Mouse (Mus musculus) hindbrain, embryonic 13.5 days (tissue): ENCODE data around the gene Ngb. TPM values are rescaled to one million over a fixed set of nuclear protein-coding genes. Genes with fewer than 3 reads are reported as not detected.

Experiments used
- ATAC-seq: fragments of 200-750 bp; cut with Nextera tagmentation; 2 replicates; pipeline ENCODE4 v1.8.0; 2017; ENCODE audit warnings: moderate TSS enrichment; ENCODE audit not compliant: low FRiP score
- H3K27ac ChIP-seq: fragments of 300-500 bp; sonication (generic); 2 replicates; pipeline ENCODE4 v1.5.1; 2015; ENCODE audit warnings: inconsistent platforms, mild to moderate bottlenecking, moderate library complexity
- H3K27me3 ChIP-seq: fragments of 300-500 bp; sonication (generic); 2 replicates; pipeline ENCODE4 v1.6.1; 2015; ENCODE audit warnings: mild to moderate bottlenecking, inconsistent platforms
- H3K36me3 ChIP-seq: fragments of 300-500 bp; sonication (generic); 2 replicates; pipeline ENCODE4 v1.6.1; 2015; ENCODE audit warnings: mild to moderate bottlenecking, inconsistent platforms
- H3K4me1 ChIP-seq: fragments of 300-500 bp; sonication (generic); replicated peaks from 2 replicates; pipeline ENCODE4 v1.6.1; 2015; ENCODE audit warnings: inconsistent platforms
- H3K4me2 ChIP-seq: fragments of 300-500 bp; sonication (generic); 2 replicates; pipeline ENCODE4 v1.6.1; 2015; ENCODE audit warnings: inconsistent platforms, mild to moderate bottlenecking, moderate library complexity
- H3K4me3 ChIP-seq: fragments of 300-500 bp; sonication (generic); 2 replicates; pipeline ENCODE4 v1.5.1; 2015; ENCODE audit warnings: mild to moderate bottlenecking, inconsistent platforms
- H3K9ac ChIP-seq: fragments of 300-500 bp; sonication (generic); 2 replicates; pipeline ENCODE4 v1.6.1; 2015; ENCODE audit warnings: mild to moderate bottlenecking, inconsistent platforms
- H3K9me3 ChIP-seq: fragments of 300-500 bp; sonication (generic); 2 replicates; pipeline ENCODE4 v1.6.1; 2016; ENCODE audit warnings: inconsistent platforms
- WGBS: fragments of 180-500 bp; shearing (Covaris S2); methylation state at CpG from one replicate; pipeline ENCODE4 v1.1.7; 2015; 5-methylcytosine and 5-hydroxymethylcytosine counted together
- polyA plus RNA-seq: library from polyadenylated mRNA; unstranded; fragments of >200 nt; fragmentation: Nextera tagmentation; extraction: Ambion mirVana; gene quantifications from 2 replicates; pipeline ENCODE4 v1.2.1, GENCODE M21; 2015

Gene Ngb
- 0.94 and 1.2 TPM in 2 replicates for polyA plus RNA-seq

- H3K9me3 ChIP-seq, result no peaks in the 10 kb centered on the region
- WGBS, result 3% methylated on average over 32 of the region's 32 CpGs
- peak within 1 kb of the TSS; percentile 68 for H3K4me2 ChIP-seq
- peak; percentile 39; the same call in 1 of the 2 replicates for ATAC-seq
- H3K9ac ChIP-seq, result peak within 1 kb of the TSS; percentile 63
- H3K4me1 ChIP-seq, result peaks cover 11% of the 10 kb centered on the region
- H3K27ac ChIP-seq, result no peak within 1 kb of the TSS
- peak within 1 kb of the TSS; percentile 40 for H3K4me3 ChIP-seq
- peaks cover 42% of the 10 kb centered on the region for H3K27me3 ChIP-seq
- H3K36me3 ChIP-seq, result no peaks in the 10 kb centered on the region
Measured at GRCm38 (mm10) chr12:87102165-87102631, at the start of gene Ngb. TSS of gene Ngb (minus strand) at chr12:87102539.

GRCm38 (mm10) chr12:87149471-87149870 lies 47.1 kb upstream of the Ngb start:
- no peak for ATAC-seq
- Histone ChIP-seq H3K27me3 (no peaks in the 10 kb centered on the region), H3K9ac (no peak overlapping the region), H3K4me3 (no peak overlapping the region), H3K27ac (no peak overlapping the region), H3K4me2 (no peak overlapping the region), H3K9me3 (no peaks in the 10 kb centered on the region), H3K4me1 (peaks cover 22% of the 10 kb centered on the region), H3K36me3 (peaks cover 8% of the 10 kb centered on the region)
- 96% methylated on average over 5 of the region's 5 CpGs for WGBS

- H3K4me1 ChIP-seq, result peaks cover 22% of the 10 kb centered on the region
- H3K9me3 ChIP-seq, result no peaks in the 10 kb centered on the region
- WGBS, result 17% methylated on average over 15 of the region's 15 CpGs
- peak overlapping the region; percentile 97 for H3K27ac ChIP-seq
- peak overlapping the region; percentile 74 for H3K4me2 ChIP-seq
- H3K4me3 ChIP-seq, result peak overlapping the region; percentile 92
- peaks cover 8% of the 10 kb centered on the region for H3K36me3 ChIP-seq
- ATAC-seq, result no peak
- H3K27me3 ChIP-seq, result no peaks in the 10 kb centered on the region
- peak overlapping the region; percentile 81 for H3K9ac ChIP-seq
Measured at GRCm38 (mm10) chr12:87148136-87148535, 45.8 kb upstream of the Ngb start.

- Histone ChIP-seq H3K4me1 (peaks cover 22% of the 10 kb centered on the region), H3K36me3 (peaks cover 8% of the 10 kb centered on the region), H3K27ac (peak within 1 kb of the TSS; percentile 97), H3K9me3 (no peaks in the 10 kb centered on the region), H3K4me2 (peak within 1 kb of the TSS; percentile 74), H3K4me3 (peak within 1 kb of the TSS; percentile 92), H3K9ac (peak within 1 kb of the TSS; percentile 81), H3K27me3 (no peaks in the 10 kb centered on the region)
- ATAC-seq, result peak; percentile 97
- under 1% methylated on average over 60 of the region's 61 CpGs for WGBS
Measured at GRCm38 (mm10) chr12:87147395-87148089, 45.2 kb upstream of the Ngb start, which contains the start of gene Pomt2. TSS of gene Pomt2 (minus strand) at chr12:87147968.

GRCm38 (mm10) chr12:87146966-87147365 lies 44.6 kb upstream of the Ngb start, which contains the start of gene Gstz1:
TSS of gene Gstz1 (plus strand) at chr12:87147165.
- Histone ChIP-seq H3K27ac (peak within 1 kb of the TSS; percentile 97), H3K4me1 (peaks cover 22% of the 10 kb centered on the region), H3K9ac (peak within 1 kb of the TSS; percentile 81), H3K9me3 (no peaks in the 10 kb centered on the region), H3K4me2 (peak within 1 kb of the TSS; percentile 74), H3K27me3 (no peaks in the 10 kb centered on the region), H3K36me3 (peaks cover 8% of the 10 kb centered on the region), H3K4me3 (peak within 1 kb of the TSS; percentile 92)
- WGBS, result under 1% methylated on average over 27 of the region's 27 CpGs
- ATAC-seq, result peak; percentile 93

GRCm38 (mm10) chr12:87142156-87142555 lies 39.8 kb upstream of the Ngb start:
- Histone ChIP-seq H3K36me3 (0 out of 2 replicates have a peak, but pooled peaks cover 3% of the 10 kb centered on the region), H3K27ac (no peak overlapping the region), H3K4me3 (no peak overlapping the region), H3K9me3 (no peaks in the 10 kb centered on the region), H3K4me2 (no peak overlapping the region), H3K4me1 (peaks cover 25% of the 10 kb centered on the region), H3K9ac (no peak overlapping the region), H3K27me3 (no peaks in the 10 kb centered on the region)
- no peak for ATAC-seq
- 87% methylated on average over 2 of the region's 2 CpGs for WGBS

GRCm38 (mm10) chr12:87138768-87139167 lies 36.4 kb upstream of the Ngb start:
- Histone ChIP-seq H3K27me3 (no peaks in the 10 kb centered on the region), H3K36me3 (peaks cover 21% of the 10 kb centered on the region), H3K4me1 (peaks cover 12% of the 10 kb centered on the region), H3K4me2 (no peak overlapping the region), H3K9me3 (no peaks in the 10 kb centered on the region), H3K4me3 (no peak overlapping the region), H3K27ac (peak overlapping the region; percentile 71), H3K9ac (no peak overlapping the region)
- ATAC-seq, result no peak
- 48% methylated on average over 2 of the region's 2 CpGs for WGBS

GRCm38 (mm10) chr12:87138342-87138701 lies 36.0 kb upstream of the Ngb start:
- Histone ChIP-seq H3K4me3 (no peak overlapping the region), H3K9me3 (no peaks in the 10 kb centered on the region), H3K4me2 (no peak overlapping the region), H3K4me1 (peaks cover 12% of the 10 kb centered on the region), H3K27ac (peak overlapping the region; percentile 78), H3K36me3 (peaks cover 25% of the 10 kb centered on the region), H3K27me3 (no peaks in the 10 kb centered on the region), H3K9ac (no peak overlapping the region)
- WGBS, result 20% methylated on average over 2 of the region's 2 CpGs
- ATAC-seq, result peak; percentile 36; the same call in 1 of the 2 replicates

- 55% methylated on average over 15 of the region's 15 CpGs for WGBS
- H3K27ac ChIP-seq, result peak overlapping the region; percentile 78
Measured at GRCm38 (mm10) chr12:87137439-87138341, 35.4 kb upstream of the Ngb start.

GRCm38 (mm10) chr12:87132784-87133183 lies 30.4 kb upstream of the Ngb start:
- no peak for ATAC-seq
- H3K27ac ChIP-seq, result no peak overlapping the region
- H3K9me3 ChIP-seq, result no peaks in the 10 kb centered on the region
- peaks cover 8% of the 10 kb centered on the region for H3K4me1 ChIP-seq
- peaks cover 57% of the 10 kb centered on the region for H3K36me3 ChIP-seq
- H3K9ac ChIP-seq, result no peak overlapping the region
- 94% methylated on average over 9 of the region's 9 CpGs for WGBS
- H3K4me3 ChIP-seq, result no peak overlapping the region
- H3K27me3 ChIP-seq, result no peaks in the 10 kb centered on the region
- no peak overlapping the region for H3K4me2 ChIP-seq

More at GRCm38 (mm10) chr12:87137439-87138341, 35.4 kb upstream of the Ngb start:
- Histone ChIP-seq H3K4me2 (no peak overlapping the region), H3K9ac (no peak overlapping the region), H3K9me3 (no peaks in the 10 kb centered on the region), H3K27me3 (no peaks in the 10 kb centered on the region), H3K4me1 (peaks cover 12% of the 10 kb centered on the region), H3K4me3 (no peak overlapping the region), H3K36me3 (peaks cover 27% of the 10 kb centered on the region)
- peak; percentile 69; the same call in 1 of the 2 replicates for ATAC-seq

- H3K4me2 ChIP-seq, result no peak overlapping the region
- no peak overlapping the region for H3K27ac ChIP-seq
- H3K9me3 ChIP-seq, result no peaks in the 10 kb centered on the region
- H3K36me3 ChIP-seq, result peaks cover 60% of the 10 kb centered on the region
- peaks cover 3% of the 10 kb centered on the region; the same call in 1 of the 2 replicates for H3K4me1 ChIP-seq
- 94% methylated on average over 6 of the region's 6 CpGs for WGBS
- no peaks in the 10 kb centered on the region for H3K27me3 ChIP-seq
- no peak for ATAC-seq
- no peak overlapping the region for H3K4me3 ChIP-seq
- H3K9ac ChIP-seq, result no peak overlapping the region
Measured at GRCm38 (mm10) chr12:87132210-87132609, 29.9 kb upstream of the Ngb start.

- Histone ChIP-seq H3K9me3 (no peaks in the 10 kb centered on the region), H3K4me3 (no peak overlapping the region), H3K27me3 (no peaks in the 10 kb centered on the region), H3K9ac (no peak overlapping the region), H3K4me2 (no peak overlapping the region), H3K27ac (0 out of 2 replicates have a peak overlapping the region, but pooled peaks have one; percentile 30), H3K4me1 (peaks cover 3% of the 10 kb centered on the region; the same call in 1 of the 2 replicates), H3K36me3 (peaks cover 63% of the 10 kb centered on the region)
- ATAC-seq, result no peak
- 62% methylated on average over 3 of the region's 3 CpGs for WGBS
Measured at GRCm38 (mm10) chr12:87131619-87132018, 29.3 kb upstream of the Ngb start.
